Mouse (Mus musculus) midbrain, embryonic 16.5 days (tissue): ENCODE measurements around the gene Rarg. TPM values are rescaled to one million over a fixed set of nuclear protein-coding genes. Genes with fewer than 3 reads are reported as not detected.

Experiments used
- ATAC-seq: fragments of 200-750 bp; cut with Nextera tagmentation; 2 replicates; pipeline ENCODE4 v1.8.0; 2017; ENCODE audit warnings: moderate TSS enrichment
- H3K27ac ChIP-seq: fragments of 300-500 bp; sonication (generic); 2 replicates; pipeline ENCODE4 v1.5.1; 2014; ENCODE audit warnings: mild to moderate bottlenecking, low read length, mixed read lengths
- H3K27me3 ChIP-seq: fragments of 300-500 bp; sonication (generic); 2 replicates; pipeline ENCODE4 v1.6.1; 2014; ENCODE audit warnings: low read depth, low read length, mixed read lengths; ENCODE audit not compliant: control insufficient read depth, insufficient read depth
- H3K36me3 ChIP-seq: fragments of 300-500 bp; sonication (generic); 2 replicates; pipeline ENCODE4 v1.6.1; 2014; ENCODE audit warnings: mild to moderate bottlenecking, low read length, moderate library complexity, mixed read lengths; ENCODE audit not compliant: control insufficient read depth, insufficient read depth
- H3K4me1 ChIP-seq: fragments of 300-500 bp; sonication (generic); 2 replicates; pipeline ENCODE4 v1.6.1; 2014; ENCODE audit warnings: mild to moderate bottlenecking, low read length, mixed read lengths; ENCODE audit not compliant: control insufficient read depth, insufficient read depth
- H3K4me2 ChIP-seq: fragments of 300-500 bp; sonication (generic); 2 replicates; pipeline ENCODE4 v1.6.1; 2014; ENCODE audit warnings: mild to moderate bottlenecking, low read length, mixed read lengths
- H3K4me3 ChIP-seq: fragments of 300-500 bp; sonication (generic); 2 replicates; pipeline ENCODE4 v1.5.1; 2014; ENCODE audit warnings: low read depth, mild to moderate bottlenecking, low read length, moderate library complexity, mixed read lengths
- H3K9ac ChIP-seq: fragments of 300-500 bp; sonication (generic); 2 replicates; pipeline ENCODE4 v1.6.1; 2014; ENCODE audit warnings: low read depth, low read length, mixed read lengths
- H3K9me3 ChIP-seq: fragments of 300-500 bp; sonication (generic); replicated peaks from 2 replicates; pipeline ENCODE4 v1.6.1; 2014; ENCODE audit warnings: mild to moderate bottlenecking, low read length, mixed read lengths; ENCODE audit not compliant: control insufficient read depth, poor library complexity, severe bottlenecking
- WGBS: fragments of 180-500 bp; shearing (Covaris S2); extraction: QIAGEN DNeasy Blood & Tissue Kit; methylation state at CpG from one replicate; pipeline ENCODE4 v1.1.7; 2014; 5-methylcytosine and 5-hydroxymethylcytosine counted together
- polyA plus RNA-seq: library from polyadenylated mRNA; unstranded; fragments of >200 nt; fragmentation: Nextera tagmentation; extraction: Ambion mirVana; gene quantifications from 2 replicates; pipeline ENCODE4 v1.2.1, GENCODE M21; 2015

The Rarg gene
- polyA plus RNA-seq, 1 experiment from 2014 or later: 6.0 TPM

DNA sequence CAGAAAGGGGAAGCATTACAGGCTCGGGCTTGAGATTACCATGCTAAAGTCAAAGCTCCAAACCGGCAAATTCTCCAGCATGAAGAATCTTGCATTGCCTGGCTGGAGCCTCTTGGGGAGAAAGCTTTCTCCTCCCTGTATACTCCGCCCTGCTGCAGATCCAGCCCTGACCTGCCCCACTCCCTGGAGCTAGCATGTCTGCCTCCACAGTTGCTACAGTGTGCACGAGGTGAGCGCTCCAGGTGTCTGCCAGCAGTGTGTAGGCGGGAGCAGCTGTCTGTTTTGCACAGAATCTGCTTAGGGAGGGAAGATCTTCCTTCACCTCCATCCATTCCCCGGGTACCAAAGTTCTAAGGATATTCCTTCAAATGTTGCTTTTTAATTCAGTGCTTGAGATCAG is 5.3 kb upstream of the Rarg start:
- Histone ChIP-seq H3K4me3 (no peak overlapping the region), H3K27me3 (peaks cover 14% of the 10 kb centered on the region), H3K36me3 (no peaks in the 10 kb centered on the region), H3K4me1 (peaks cover under 1% of the 10 kb centered on the region; the same call in 1 of the 2 replicates), H3K27ac (no peak overlapping the region), H3K9ac (no peak overlapping the region), H3K9me3 (no peaks in the 10 kb centered on the region), H3K4me2 (no peak overlapping the region)
- WGBS: 50% methylated on average over 7 of the region's 7 CpGs
- no peak for ATAC-seq

DNA sequence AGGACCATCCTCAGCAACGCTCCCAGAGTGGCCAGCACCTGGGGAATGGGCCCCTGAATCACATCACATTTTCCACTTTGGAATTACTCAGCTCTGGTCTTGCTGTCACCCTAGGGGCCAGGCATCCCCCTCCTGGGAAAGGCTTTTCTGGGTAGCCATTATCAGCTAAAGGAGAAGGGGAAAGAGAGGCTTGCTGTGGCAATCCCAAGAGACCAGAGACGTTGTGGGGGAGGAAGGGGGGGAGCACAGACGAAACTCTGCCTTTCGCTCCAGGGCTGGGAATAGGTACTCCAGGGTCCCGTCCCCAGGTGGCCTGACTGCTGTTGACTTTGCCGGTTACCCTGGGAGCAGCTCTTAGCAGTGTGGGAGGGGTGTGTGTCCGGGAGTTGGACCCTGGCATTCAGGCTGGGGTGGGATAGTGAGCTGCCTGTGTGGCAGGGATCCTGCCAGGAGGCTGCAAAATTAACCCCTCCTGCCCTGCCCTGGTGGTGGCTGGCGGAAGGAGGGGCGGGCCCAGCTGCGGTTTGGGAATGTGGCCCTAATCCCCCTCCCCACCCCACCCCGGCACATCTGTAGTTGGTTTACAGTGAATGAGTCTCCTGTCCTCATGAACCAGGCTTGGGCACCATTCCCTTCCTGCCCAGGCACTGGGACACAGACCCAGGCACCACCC is 1.4 kb upstream of the Rarg start:
- no peak overlapping the region for H3K4me2 ChIP-seq
- peaks cover 9% of the 10 kb centered on the region for H3K4me1 ChIP-seq
- 5% methylated on average over 11 of the region's 11 CpGs for WGBS
- no peaks in the 10 kb centered on the region for H3K9me3 ChIP-seq
- H3K36me3 ChIP-seq: no peaks in the 10 kb centered on the region
- ATAC-seq: no peak
- no peak overlapping the region for H3K27ac ChIP-seq
- no peak overlapping the region for H3K4me3 ChIP-seq
- no peak overlapping the region for H3K9ac ChIP-seq
- peaks cover 28% of the 10 kb centered on the region for H3K27me3 ChIP-seq

DNA sequence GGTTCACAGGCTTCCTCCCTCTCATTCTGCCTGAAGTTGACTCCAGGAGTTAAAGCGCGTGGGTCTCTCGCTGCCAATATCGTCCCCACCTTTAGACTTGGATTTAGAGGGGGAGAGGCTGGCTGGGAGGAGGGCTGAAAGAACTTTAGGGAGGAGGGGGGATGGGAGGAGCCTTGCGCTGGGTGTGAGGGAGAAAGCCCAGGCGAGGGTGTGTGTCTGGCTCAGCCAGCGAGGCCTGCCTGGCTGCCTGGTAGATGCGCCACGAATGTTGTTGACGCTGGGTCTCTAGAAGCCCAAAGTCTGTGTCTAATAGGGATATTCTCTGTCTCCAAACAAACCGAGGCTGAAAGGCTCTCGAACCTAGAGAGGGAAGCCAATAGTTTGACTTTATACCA is 756 bp upstream of the Rarg start:
- Histone ChIP-seq H3K36me3 (no peaks in the 10 kb centered on the region), H3K9me3 (no peaks in the 10 kb centered on the region), H3K4me3 (no peak overlapping the region), H3K27me3 (peaks cover 28% of the 10 kb centered on the region), H3K27ac (no peak overlapping the region), H3K9ac (0 out of 2 replicates have a peak overlapping the region, but pooled peaks have one; percentile 74), H3K4me2 (peak overlapping the region; percentile 97), H3K4me1 (peaks cover 9% of the 10 kb centered on the region)
- 7% methylated on average over 12 of the region's 12 CpGs for WGBS
- ATAC-seq: no peak

DNA sequence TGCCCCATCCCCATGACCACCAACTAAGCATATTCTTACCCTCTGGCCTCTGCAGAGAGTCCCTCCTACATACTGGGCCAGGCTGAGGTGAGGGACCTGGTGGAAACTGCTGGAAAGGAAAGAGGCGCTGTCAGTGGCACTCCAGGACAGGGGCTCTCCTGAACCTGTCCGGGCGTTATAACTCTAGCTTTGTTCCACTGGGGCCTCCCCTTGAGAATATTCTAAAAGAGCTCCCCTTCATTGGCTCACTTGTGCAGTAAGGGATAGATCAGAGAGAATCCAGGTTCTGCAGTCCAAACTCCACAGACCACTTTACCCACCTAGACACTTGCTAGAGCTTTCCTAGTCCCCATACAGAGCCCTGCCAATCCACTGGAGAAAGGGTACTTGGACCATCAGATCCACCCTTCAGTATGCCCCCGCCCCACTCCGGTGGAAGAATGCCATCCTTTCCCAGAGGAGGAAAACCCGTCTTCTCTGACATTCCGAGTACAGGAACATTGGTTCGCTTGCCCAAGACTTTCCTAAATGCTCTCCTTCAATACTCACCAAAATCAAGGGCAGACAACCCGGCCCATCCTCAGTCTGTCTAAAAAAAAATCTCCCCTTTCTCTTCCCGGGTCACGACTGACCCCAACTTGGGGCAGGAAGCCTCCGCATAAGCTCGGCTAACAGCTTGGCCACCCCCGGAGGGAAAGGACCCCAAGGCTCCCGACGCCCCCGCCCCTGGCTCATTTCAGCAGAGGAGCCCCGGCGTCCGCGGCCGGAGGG is 701 bp downstream of the Rarg start:
- Histone ChIP-seq H3K9ac (peak overlapping the region; percentile 74), H3K4me3 (peak overlapping the region; percentile 56), H3K9me3 (no peaks in the 10 kb centered on the region), H3K27ac (no peak overlapping the region), H3K4me1 (peaks cover 9% of the 10 kb centered on the region), H3K36me3 (no peaks in the 10 kb centered on the region), H3K27me3 (peaks cover 34% of the 10 kb centered on the region), H3K4me2 (peak overlapping the region; percentile 97)
- ATAC-seq: no peak
- 9% methylated on average over 22 of the region's 22 CpGs for WGBS

DNA sequence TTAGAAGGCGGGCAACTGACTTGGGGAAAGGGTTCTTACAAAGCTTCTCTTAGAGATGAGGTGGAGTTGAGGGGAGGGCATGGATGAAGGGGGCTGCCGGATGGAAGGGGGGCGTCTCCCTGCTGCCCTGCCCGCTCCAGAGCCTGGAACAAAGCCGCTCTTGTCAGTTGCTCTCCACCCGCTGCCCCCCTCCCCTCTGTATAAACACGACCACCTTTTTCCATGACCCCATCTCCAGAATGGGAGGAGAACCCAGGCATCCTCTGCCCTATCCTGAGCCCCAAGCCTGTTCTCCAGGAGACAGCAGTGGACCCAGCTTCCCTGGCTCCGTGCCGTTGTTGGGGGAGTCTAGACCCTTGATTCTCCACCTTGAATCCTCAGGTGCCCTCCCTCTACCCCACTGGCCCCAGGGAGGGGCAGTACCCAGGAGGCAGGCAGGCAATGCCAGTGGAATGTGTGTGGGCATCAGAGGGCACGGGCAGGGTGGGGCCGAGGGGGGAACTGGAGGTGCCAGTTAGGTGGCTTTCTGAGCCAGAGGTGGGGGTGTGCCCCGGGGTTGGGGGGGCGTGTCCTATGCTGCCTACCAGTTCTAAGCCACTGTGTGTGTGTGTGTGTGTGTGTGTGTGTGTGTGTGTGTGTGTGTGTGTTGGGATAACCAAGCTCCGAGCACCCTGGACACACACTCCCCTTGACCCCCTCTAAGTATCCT is 1.6 kb downstream of the Rarg start:
- Histone ChIP-seq H3K27ac (no peak overlapping the region), H3K9ac (no peak overlapping the region), H3K4me2 (no peak overlapping the region), H3K4me1 (peaks cover 9% of the 10 kb centered on the region), H3K9me3 (no peaks in the 10 kb centered on the region), H3K36me3 (no peaks in the 10 kb centered on the region), H3K4me3 (no peak overlapping the region), H3K27me3 (peaks cover 36% of the 10 kb centered on the region)
- WGBS: 54% methylated on average over 14 of the region's 14 CpGs
- ATAC-seq: no peak

DNA sequence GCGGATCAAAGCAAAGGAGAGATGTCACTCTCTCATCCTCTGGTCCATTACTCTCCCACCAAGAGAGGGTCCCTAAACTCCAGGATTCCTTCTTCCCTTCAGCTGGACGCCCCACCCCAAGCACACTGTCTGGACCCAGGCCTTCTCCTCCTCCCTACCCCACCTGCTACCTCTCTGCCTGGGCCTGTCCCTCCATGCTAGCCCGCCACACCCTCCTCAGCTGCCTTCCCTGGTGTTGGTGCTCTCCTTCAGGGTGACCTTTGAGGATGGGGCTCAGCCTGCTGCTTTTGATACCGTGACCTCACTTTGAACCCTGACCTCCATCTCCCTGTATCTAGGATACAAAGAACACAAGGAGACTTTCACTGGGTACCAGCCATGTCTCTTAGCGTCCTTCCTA is 6.8 kb downstream of the Rarg start:
- no peaks in the 10 kb centered on the region for H3K36me3 ChIP-seq
- H3K9ac ChIP-seq: no peak overlapping the region
- no peak for ATAC-seq
- H3K27me3 ChIP-seq: peaks cover 34% of the 10 kb centered on the region
- H3K4me2 ChIP-seq: no peak overlapping the region
- peaks cover 10% of the 10 kb centered on the region for H3K4me1 ChIP-seq
- H3K4me3 ChIP-seq: no peak overlapping the region
- WGBS: 69% methylated on average over 5 of the region's 5 CpGs
- H3K9me3 ChIP-seq: no peaks in the 10 kb centered on the region
- H3K27ac ChIP-seq: no peak overlapping the region

DNA sequence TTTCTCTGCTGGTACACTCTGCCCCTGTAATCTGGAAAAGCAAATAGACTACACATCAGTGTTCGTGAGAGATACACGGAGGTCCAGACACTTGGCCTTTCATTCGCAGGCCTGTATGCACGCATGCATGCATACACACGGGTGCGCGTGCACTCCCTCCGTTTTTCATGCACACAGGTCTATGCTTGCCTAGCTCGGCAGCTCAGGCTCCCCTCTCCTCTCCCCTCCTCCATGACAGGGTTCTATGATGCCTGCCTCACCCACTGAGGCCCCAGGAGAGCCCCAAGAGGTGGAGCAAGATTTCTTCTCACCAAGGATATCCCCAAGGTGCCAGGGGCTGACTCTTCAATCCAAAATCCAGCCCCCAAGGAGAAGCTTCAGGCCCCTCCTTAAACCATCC is 7.3 kb downstream of the Rarg start:
- H3K9ac ChIP-seq: no peak overlapping the region
- peaks cover 15% of the 10 kb centered on the region for H3K4me1 ChIP-seq
- H3K27ac ChIP-seq: no peak overlapping the region
- no peak for ATAC-seq
- no peak overlapping the region for H3K4me3 ChIP-seq
- no peaks in the 10 kb centered on the region for H3K9me3 ChIP-seq
- 46% methylated on average over 9 of the region's 9 CpGs for WGBS
- H3K36me3 ChIP-seq: no peaks in the 10 kb centered on the region
- H3K27me3 ChIP-seq: peaks cover 37% of the 10 kb centered on the region
- no peak overlapping the region for H3K4me2 ChIP-seq

DNA sequence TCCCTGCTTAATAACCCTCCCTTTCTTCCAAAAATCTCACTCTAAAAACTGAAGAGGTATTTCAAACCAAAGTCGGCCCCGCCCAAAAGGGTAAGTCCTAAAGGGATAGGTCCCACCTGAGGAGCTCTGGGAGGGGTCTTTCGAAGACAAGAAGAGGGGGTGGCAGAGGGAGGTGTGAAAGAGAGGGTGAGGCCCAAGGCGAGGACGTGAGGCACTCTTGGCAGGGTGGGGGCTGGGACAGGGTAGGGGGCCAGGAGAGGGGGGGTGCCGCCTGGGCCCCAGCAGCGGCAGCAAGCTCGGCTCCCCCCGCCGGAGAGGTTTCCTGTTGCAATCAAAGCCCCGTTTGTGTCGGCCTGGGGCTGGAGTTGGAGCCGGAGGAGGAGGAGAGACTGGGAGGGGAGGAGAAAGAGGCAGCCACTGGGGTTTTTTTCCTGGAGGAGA is 8.0 kb downstream of the Rarg start:
- no peak overlapping the region for H3K4me2 ChIP-seq
- peaks cover 38% of the 10 kb centered on the region for H3K27me3 ChIP-seq
- WGBS: 4% methylated on average over 13 of the region's 13 CpGs
- no peak overlapping the region for H3K27ac ChIP-seq
- ATAC-seq: no peak
- H3K4me1 ChIP-seq: peaks cover 18% of the 10 kb centered on the region
- H3K9ac ChIP-seq: no peak overlapping the region
- no peaks in the 10 kb centered on the region for H3K9me3 ChIP-seq
- H3K4me3 ChIP-seq: no peak overlapping the region
- no peaks in the 10 kb centered on the region for H3K36me3 ChIP-seq

DNA sequence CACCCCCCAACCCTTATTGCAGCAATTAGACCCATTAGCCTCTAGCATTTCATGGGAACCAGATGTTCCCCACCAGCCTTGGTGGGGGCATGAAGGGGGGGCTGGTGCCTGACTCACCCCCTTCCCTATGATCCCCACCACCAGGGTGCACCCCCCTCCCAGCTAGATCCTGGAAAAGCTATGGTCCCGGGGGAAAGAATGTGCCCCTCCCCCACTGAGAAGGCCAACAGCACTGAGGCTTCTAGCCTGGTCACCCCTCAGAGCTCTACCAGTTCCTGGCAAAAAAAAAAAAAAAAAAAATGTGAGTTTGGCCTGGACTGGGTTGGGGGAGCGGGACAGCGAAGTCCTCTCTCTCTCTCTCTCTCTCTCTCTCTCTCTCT is 8.5 kb downstream of the Rarg start:
- Histone ChIP-seq H3K4me3 (no peak overlapping the region), H3K9ac (no peak overlapping the region), H3K27ac (no peak overlapping the region), H3K4me1 (peaks cover 18% of the 10 kb centered on the region), H3K36me3 (no peaks in the 10 kb centered on the region), H3K27me3 (peaks cover 42% of the 10 kb centered on the region), H3K9me3 (no peaks in the 10 kb centered on the region), H3K4me2 (no peak overlapping the region)
- WGBS: 6% methylated on average over 3 of the region's 3 CpGs
- no peak for ATAC-seq
